Mouse (Mus musculus) testis, postnatal 10 days (tissue): ENCODE data around the gene Tex2.
"Not testable (repeated sequence)": the region's sequence is repeated elsewhere in the genome, so short reads cannot be mapped to it uniquely, and the experiment has no call there.

Source experiments
- DNase-seq: peaks from one replicate; pipeline ENCODE4 v3.0.0; 2021; ENCODE audit warnings: low spot score

Gene Tex2

GRCm38 (mm10) chr11:106612961-106613637 is at the start of gene Tex2:
TSS of gene Tex2 (minus strand) at chr11:106613423.
- peak; percentile 97 for DNase-seq

GRCm38 (mm10) chr11:106662634-106663407 is 49.6 kb upstream of the Tex2 start:
- no peak for DNase-seq

- no peak for DNase-seq
Observed at GRCm38 (mm10) chr11:106660453-106661081, 47.3 kb upstream of the Tex2 start.

- peak; percentile 71 for DNase-seq
Observed at GRCm38 (mm10) chr11:106659598-106660295, 46.5 kb upstream of the Tex2 start.

GRCm38 (mm10) chr11:106658051-106658880 is 45.0 kb upstream of the Tex2 start:
- peak; percentile 86 for DNase-seq

- not testable (repeated sequence) for DNase-seq
Observed at GRCm38 (mm10) chr11:106656896-106657498, 43.8 kb upstream of the Tex2 start.

GRCm38 (mm10) chr11:106648347-106648746 is 35.1 kb upstream of the Tex2 start:
- DNase-seq: peak; percentile 86

GRCm38 (mm10) chr11:106642966-106643637 is 29.9 kb upstream of the Tex2 start:
- no peak for DNase-seq

- DNase-seq: no peak
Observed at GRCm38 (mm10) chr11:106641580-106641979, 28.4 kb upstream of the Tex2 start.

- DNase-seq: no peak
Observed at GRCm38 (mm10) chr11:106640059-106640458, 26.8 kb upstream of the Tex2 start.

- peak; percentile 57 for DNase-seq
Observed at GRCm38 (mm10) chr11:106639356-106639692, 26.1 kb upstream of the Tex2 start.

GRCm38 (mm10) chr11:106638551-106639355 is 25.5 kb upstream of the Tex2 start:
- DNase-seq: no peak

- no peak for DNase-seq
Observed at GRCm38 (mm10) chr11:106637754-106638153, 24.5 kb upstream of the Tex2 start.

- DNase-seq: no peak
Observed at GRCm38 (mm10) chr11:106635946-106636345, 22.7 kb upstream of the Tex2 start.

GRCm38 (mm10) chr11:106634175-106634574 is 21.0 kb upstream of the Tex2 start:
- not testable (repeated sequence) for DNase-seq

- no peak for DNase-seq
Observed at GRCm38 (mm10) chr11:106633456-106633855, 20.2 kb upstream of the Tex2 start.

GRCm38 (mm10) chr11:106627692-106628091 is 14.5 kb upstream of the Tex2 start:
- DNase-seq: peak; percentile 87

- no peak for DNase-seq
Observed at GRCm38 (mm10) chr11:106625577-106625976, 12.4 kb upstream of the Tex2 start.

- DNase-seq: no peak
Observed at GRCm38 (mm10) chr11:106623629-106624028, 10.4 kb upstream of the Tex2 start.

- DNase-seq: no peak
Observed at GRCm38 (mm10) chr11:106622056-106622455, 8.8 kb upstream of the Tex2 start.
